Mouse (Mus musculus) gastrocnemius, postnatal 10 days (tissue): ENCODE data around the gene Zfp446. TPM values are rescaled to one million over a fixed set of nuclear protein-coding genes. Genes with fewer than 3 reads are reported as not detected.
"Not testable (repeated sequence)": the region's sequence is repeated elsewhere in the genome, so short reads cannot be mapped to it uniquely, and the experiment has no call there.

ENCODE experiments used
- DNase-seq: peaks from one replicate; pipeline ENCODE4 v3.0.0; 2021; ENCODE audit warnings: mixed read lengths
- long read RNA-seq, 2 experiments: library from polyadenylated mRNA; stranded (forward); transcript quantifications; one replicate each; pipeline ENCODE4 v2.0.0; 2021
- total RNA-seq, 2 experiments: library from RNA; stranded (reverse); gene quantifications; 2 replicates each; pipeline ENCODE4 v1.2.3; 2021

Zfp446 gene
- 1 to 10 TPM; 2.1 to 3.8 TPM for total RNA-seq
- long read RNA-seq, experiment 1, full-length matches to known transcripts, result 1 of 9 reads
- long read RNA-seq, experiment 1, partial matches to known transcripts, result 1 of 9 reads
- long read RNA-seq, experiment 1, other reads (novel, unspliced or antisense), result 7 of 9 reads
- long read RNA-seq, experiment 2, full-length matches to known transcripts, result 1 of 5 reads
- long read RNA-seq, experiment 2, partial matches to known transcripts, result 1 of 5 reads
- long read RNA-seq, experiment 2, other reads (novel, unspliced or antisense), result 3 of 5 reads

DNA sequence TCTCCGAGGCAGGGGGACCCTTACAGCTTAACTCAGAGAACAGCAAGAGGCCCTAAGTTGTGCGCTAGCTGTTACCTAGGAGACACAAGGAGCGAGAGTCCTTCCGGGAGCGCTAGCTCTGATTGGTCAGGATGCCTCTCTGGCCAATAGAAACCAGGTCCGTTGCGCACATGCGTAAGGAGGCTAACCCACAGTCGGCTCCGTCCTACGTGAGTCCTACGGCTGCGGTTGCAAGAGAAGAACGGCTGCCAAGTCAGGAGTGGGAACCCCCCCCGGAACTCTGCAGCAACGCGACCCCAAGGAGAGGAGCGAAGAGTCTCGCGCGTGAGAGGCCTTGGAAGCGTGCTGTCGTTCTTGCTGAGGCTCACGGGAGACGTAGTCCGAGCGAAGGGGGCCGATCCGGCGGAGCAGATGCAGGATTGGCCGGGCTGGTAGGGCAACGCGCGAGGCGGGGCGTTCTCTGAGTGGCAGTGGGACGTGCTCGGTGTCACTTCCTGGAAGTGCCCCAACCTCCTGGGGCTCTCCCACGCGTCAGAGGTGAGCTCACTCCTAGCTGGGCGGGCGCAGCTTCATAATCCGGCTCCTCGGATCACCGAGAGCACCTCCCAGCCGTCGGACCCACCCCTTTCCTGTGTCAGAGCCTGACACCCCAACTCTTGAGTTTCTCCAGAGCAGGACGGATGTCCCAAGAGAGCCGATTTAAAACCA, at the start of gene Zfp446:
Gene Zfp446, plus strand, starts transcription at position 167 of the 708 bp plus-strand sequence.
- DNase-seq, result peak; percentile 97

DNA sequence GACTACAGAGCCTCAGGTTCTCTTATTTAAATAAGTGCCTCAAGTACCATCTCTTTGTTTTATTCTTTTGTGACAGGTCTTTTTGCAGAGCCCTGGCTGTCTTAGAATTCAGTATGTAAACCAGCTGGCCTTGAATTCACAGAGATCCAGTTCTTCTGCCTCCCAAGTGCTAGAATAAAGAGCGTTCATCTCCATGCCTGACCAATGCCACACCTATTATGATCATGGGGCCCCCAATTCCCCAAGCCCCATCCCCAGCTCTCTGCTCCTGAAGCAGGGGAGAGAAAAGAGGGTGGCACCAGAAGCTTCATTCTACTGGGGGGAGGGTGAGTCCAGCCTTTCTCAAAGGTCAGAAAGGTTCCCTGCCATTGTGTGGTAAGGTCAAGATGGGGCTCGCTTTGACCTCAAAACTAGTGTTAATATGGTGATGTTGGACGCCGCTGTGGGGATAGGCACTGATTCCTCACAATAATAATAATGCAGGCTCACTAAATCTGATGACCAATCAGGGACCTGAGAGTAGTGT, 44.0 kb upstream of the Zfp446 start:
- no peak for DNase-seq

DNA sequence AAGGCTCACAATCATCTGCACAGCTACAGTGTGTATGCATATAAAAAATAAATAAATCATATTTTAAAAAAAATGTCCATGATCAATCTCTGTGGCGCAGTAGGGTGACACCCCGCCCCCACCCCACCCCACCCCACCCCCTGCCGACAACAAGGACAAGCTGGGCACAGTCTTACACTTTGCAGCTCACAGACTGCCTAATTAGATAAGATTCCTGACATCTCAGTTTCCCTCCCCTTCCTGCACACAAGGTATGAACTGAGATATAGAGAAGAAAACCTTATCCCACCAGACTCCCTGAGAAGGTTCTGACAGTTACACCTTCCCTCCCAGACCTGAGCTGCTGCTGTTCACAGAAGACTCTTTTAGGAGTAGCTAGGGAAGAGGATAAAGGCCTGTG, 42.8 kb upstream of the Zfp446 start:
- DNase-seq, result no peak

DNA sequence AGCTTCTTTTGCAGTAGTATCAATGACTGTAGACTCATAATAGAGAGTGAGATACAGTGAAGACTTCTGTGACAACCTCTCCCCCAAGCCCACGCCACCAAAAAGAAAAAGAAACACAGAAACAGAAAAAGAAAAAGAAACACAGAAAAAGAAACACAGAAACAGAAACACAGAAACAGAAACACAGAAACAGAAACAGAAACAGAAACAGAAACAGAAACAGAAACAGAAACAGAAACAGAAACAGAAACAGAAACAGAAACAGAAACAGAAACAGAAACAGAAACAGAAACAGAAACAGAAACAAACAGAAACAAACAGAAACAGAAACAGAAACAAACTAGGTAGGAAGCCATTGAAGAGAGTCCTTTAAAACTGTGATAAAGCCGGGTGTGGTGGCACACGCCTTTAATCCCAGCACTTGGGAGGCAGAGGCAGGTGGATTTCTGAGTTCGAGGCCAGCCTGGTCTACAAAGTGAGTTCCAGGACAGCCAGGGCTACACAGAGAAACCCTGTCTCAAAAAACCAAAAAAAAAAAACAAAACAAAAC, 40.3 kb upstream of the Zfp446 start:
- not testable (repeated sequence) for DNase-seq

DNA sequence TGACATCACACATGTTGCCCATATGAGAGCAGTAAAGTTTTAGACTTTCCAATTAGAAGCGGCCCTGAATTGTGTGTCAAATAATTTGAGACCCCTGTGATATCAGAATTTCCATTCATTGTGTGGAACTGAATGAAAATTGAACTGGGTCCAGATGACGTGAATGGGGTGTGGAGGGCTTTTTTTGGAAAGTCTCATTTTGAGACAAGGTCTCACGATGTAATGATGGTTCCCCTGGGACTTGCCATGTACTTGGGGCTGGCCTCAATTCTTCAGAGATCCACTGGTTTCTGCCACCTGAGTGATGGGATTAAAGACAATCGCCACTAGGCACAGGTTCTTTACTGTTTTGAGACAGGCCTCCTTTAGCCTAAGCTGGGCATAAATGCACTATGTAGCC, 37.0 kb upstream of the Zfp446 start:
- no peak for DNase-seq

DNA sequence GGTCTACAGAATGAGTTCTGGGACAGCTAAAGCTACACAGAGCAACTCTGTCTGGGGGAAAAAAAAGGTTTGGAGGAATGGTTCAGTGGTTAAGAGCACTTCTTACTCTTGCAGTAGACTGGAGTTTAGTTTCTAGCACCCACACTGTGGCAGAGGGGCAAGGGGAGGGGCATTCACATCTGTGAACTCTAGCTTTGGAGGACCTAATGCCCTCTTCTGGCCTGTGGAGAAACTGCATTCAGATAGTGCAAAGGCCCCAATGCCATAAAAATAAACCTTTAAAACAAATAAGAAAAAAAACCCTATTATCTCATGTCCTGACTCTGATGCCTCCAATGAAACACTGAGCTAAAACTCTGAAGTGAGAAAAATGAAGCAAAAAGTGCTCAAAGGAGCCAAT, 34.2 kb upstream of the Zfp446 start:
- DNase-seq, result no peak

DNA sequence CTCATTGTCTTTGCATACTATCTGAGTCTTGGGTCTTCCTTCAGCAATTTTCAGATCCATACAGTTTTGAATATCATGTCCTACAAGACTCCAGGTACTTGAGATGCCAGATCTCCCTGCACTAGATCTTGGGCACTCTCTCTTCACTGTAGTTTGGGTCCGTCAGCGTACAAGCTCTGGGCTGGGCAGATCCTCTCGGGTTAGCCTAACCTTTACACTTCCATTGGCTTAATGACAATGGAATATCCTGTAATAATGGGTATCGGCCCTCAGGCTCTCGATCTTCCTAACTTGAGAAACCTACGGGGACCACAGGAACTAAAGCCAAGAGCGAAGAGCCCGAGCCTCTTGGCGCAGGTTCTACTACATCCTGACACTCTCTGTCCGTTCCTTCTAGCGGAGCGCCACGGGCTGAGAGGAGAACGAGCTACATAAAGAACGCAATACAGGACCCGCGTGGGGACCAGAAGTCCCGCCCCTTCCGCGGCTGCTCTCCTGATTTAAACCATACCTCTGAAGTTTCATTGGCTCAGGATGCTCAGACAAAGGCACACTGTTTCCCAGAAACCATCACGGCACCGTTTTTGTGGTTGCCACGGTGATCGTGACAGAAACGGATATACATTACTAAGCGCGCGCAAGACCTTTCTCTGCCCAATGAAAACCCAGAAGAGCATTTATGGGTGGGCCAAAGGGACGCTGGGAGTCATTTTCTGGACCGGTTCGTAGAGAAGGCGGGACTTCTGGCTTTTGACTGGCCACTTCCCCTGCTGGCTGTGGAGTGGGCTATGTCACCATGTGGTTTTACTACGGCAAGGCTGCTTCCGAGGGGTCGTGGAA, 28.4 kb upstream of the Zfp446 start:
- DNase-seq, result peak; percentile 69

DNA sequence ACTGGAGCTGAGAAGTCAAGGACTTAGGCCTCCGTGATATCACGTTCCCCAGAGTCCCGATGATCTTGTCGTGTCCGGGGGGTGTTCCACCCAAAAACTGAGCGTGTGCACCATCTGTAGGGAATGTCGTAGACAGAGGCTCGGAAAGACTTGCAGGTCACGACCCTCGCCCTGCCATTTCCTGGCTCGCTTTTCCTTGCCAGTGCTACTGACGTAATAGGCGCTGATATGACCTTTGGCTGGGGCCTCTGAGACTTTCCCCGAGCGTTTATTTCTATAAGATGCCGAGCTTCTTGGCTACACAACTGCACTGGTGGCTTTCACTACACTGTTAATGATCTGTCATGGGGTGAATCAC, 27.8 kb upstream of the Zfp446 start:
- DNase-seq, result no peak

DNA sequence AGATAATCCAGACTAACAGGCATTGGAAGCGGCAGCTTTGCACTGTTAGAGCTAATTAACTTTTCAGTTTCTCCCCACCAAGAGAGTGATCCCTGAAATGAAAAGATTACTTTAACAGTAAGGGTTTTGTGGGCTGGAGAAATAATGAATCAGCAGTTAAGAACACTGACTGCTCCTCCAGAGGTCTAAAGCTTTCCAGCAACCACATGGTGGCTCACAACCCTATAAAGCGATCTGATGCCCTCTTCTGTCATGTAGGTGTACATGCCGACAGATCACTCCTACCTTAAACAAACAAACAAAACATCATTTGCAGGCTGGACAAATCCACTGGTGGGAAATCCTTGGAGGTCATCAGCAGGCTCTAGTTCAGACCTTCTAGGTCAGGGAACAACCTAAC, 22.8 kb upstream of the Zfp446 start:
- DNase-seq, result no peak

DNA sequence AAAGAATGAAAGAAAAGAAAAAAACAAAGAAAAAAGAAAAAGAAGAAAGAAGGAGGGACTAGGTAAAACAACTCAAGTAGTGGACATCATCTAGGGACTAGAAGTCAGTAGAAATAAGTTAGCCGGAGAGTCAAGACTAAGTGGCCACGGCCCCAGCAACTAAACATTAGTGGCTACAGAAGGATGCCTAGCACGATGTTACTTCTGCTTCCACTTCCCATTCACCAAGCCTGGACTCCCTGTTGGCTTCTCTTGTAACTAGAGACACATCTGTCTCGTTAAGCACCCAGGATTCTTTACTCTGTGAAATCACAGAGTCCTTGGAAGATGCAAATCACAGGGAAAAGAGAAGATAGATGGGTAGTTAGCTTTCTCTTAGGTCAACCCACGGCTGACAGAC, 20.1 kb upstream of the Zfp446 start:
- DNase-seq, result no peak

DNA sequence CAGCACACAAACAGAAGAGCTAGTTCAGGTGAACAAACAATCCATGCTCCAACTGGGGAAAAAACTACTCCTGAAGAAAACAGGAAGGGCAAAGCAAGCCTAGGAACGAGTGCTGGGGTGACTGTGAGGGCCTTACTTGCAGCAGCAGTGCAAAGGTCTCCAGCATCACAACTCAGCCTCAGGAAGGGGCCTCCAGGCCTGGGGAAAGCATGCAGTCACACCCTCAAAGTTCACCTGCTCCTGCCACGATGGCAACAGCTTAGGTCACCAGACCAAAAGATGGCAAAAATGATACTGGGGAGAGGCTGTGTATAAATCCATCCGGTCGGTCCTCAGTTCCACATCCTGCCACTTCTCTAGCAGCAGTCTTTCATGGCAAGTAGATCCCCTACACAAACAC, 18.7 kb upstream of the Zfp446 start:
- DNase-seq, result no peak

DNA sequence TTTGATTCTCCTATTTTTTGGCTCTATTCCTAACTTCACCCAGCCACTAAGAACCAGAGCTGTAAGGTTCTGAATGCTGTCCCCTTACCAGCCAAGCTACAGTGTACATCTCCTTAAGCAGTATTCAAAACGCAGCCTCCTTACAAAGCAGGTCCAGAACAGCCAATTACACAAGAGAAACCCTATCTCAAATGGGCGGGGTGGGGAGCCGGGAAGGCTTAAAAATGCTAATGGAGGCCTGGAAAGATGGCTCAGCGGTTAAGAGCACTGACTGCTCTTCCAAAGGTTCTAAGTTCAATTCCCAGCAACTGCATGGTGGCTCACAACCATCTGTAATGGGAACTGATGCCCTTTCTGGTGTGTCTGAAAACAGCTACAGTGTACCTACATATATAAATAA, 17.9 kb upstream of the Zfp446 start:
- no peak for DNase-seq

DNA sequence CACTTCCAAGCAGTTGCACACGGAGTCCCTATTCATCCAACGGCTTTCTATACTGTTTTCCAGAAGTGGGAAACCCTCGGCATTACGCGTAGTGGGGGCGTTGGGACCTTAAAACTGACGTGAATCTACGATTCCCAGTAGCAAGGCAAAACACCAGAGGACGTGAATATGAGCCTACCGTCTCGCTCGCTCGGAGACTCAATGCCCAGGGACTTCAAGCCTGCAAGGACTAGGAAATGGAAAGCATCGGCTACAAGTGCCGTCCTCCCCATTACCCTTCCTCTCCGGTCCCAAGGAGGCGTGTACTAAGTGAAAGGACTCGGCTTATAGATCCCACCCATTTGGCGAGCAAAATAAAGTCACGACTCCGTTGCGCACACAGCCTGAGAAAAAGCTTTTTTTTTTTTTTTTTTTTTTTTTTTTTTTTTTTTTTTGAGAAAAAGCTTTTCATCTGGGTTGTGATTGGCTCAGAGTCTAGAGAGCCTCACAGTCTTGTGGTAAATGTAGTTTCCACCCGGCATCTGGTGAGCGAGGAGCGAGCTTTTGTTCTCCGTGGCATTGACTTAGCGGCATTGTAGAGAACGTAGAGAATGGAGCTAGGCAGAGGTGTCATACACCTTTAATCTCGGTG, 16.0 kb upstream of the Zfp446 start:
- peak; percentile 19 for DNase-seq

DNA sequence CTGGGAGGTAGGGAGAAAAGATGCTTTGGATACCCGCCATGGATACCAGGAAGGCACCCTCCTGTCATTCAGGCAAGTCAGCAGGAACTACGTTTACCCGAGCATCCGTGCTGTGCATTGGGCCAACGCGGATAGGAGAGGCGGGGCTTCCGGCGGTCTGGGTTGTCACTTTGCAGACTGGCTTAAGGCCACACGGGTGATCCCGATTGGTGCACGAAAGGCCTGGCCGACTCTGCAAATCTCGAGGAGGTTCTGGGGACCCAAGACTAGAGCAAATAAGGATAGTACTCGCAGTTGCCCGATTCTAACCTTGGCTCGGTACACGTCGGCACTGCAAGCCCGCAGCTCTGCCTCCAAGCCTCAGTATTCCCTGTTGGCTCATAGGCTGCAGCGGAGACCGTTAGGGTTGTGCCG, 12.0 kb upstream of the Zfp446 start, which contains the start of gene Zfp324:
Gene Zfp324, plus strand, starts transcription at position 161 of the 414 bp plus-strand sequence.
- DNase-seq, result peak; percentile 82

DNA sequence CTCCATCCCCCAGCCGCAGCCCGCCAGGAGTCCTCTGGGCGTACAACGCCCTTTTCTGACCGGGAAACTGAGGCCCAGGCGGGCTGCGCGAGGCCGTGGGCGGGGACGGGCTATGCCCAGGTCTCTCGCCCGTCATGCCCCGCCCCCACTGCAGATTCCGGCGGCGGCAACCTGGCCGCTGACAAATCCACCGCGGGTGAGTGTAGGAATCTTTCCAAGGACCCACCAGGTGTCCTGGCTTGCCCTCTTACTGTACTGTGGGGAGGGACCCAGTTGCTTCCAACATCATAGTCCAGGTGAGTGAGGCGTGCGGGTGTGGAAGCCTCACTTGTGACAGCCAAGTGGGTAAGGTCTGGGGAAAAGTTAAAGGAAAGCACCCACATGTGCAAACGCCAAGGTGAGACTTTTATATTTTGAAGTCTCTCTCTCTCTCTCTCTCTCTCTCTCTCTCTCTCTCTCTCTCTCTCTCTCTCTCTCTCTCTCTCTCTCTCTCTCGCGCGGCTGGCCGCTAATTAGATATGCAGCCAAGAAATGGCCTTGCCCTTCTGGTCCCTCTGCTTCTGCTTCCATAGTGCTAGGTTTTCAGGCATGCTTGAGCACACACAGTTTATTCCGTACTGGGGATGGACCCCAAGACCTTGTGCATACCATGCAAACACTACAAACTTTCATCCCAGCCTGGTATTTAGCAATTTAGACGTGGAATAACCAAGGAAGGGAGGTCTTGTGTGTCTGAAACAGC, 11.4 kb upstream of the Zfp446 start:
- DNase-seq, result peak; percentile 53

DNA sequence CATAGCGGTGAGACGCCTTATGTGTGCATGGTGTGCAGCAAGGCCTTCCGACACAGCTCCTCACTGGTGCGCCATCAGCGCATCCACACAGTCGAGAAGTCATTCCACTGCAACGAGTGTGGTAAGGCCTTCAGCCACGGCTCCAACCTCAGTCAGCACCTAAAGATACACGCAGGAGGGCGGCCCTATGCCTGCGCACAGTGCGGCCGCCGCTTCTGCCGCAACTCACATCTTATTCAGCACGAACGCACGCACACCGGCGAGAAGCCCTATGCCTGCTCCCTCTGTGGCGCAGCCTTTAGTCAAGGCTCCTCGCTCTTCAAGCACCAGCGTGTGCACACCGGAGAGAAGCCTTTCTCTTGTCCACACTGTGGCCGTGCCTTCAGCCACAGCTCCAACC, 6.7 kb upstream of the Zfp446 start:
- DNase-seq, result no peak

DNA sequence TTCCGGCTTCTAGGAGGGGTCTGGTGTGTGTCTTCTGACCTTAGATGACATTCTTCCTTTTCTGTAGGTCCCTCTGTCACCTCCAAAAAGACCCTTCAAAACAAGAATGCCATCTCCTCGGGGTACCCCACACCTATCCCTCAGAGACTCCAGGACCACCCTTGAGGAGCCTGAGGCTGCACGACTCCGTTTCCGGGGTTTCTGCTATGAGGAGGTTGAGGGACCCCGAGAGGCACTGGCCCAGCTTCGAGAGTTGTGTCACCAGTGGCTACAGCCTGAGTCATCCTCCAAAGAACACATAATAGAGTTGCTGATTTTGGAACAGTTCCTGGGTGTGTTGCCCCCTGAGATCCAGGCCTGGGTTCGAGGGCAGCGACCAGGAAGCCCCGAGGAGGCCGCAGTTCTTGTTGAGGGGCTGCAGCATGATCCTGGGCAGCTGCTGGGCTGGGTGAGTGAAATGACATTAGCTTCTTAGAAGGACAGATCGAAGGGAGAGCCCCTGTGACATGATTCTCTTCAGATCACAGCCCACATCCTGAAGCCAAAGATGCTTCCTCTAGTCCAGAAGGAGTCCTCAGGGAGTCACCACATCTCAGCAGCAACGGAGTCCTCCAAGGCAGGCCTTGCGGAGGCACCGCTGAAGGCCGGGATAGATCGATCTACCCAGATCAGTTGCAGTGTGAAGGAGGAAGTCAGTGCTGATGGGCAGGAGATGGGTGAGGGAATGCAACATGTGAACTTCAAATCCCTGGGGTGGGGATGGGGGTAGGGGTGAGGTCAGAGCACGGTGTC, 1.5 kb downstream of the Zfp446 start:
- DNase-seq, result no peak

DNA sequence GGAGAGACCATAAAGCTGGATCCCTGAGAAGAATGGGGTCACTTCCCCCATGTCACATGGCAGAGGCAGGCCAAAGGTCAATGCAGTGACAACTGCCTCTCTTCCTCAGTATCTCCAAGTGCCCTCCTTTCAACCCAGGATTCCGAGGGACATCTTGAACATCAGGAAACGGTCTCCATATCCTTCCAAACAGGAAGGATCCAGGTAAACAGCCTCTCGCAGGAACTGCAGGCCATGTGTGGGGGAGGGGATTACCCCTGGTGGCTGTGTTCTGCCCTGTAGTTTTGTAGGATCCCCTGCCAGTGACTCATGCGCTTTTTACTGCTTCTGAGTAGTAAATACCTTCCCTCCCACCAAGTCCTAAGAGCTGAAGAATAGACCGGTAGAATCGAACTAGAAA, 2.1 kb downstream of the Zfp446 start:
- DNase-seq, result no peak

DNA sequence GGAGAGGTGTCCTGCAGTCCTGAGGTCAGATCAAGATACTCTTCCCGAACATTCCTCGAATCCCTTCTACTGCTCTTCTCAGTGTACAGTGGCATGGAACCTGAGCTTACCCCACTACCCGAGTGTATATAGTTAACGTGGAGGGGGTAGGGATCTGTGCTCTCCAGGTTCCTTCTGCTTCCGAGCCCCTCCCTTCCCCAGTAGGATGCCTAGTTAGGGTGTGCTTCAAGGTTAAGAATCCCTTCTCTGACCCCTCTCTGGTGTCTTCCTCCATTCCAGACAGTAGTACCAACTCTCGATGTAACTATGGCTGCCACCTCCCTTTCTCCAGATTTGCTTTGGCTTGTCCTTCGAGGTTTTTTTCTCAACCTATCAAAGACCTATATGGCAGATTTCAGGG, 2.6 kb downstream of the Zfp446 start:
- no peak for DNase-seq

DNA sequence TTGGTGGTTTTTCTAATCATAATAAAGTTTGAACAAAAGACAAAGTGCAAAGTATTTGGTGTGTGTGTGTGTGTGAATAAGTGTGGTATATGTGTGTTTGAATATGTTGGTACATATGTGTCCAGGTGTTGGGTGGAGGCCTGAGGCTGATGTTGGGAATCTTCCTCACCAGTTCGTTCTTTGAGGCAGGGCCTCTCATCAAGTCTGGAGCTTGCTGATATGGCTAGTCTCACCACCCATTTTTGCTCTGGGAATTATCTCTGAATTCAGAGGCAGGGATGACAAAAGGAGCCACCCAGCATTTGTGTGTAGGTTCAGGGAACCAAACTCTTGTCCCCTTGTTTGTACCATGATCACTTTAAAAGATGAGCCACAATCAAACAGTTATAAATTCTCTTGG, 8.1 kb downstream of the Zfp446 start:
- no peak for DNase-seq

DNA sequence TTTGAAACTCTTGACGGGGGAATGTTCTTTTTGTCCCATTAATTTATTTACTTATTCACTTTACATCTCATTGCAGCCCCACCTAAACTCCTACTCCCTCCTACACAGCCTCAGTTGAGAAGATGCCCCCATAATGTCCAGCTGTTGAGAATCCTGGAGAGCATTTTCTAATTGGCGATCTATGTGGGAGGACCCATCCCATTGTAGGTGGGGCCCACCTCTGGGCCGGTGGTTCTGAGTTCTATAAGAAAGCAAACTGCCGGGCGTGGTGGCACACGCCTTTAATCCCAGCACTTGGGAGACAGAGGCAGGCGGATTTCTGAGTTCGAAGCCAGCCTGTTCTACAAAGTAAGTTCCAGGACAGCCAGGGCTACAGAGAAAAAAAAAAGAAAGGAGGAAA, 9.3 kb downstream of the Zfp446 start:
- DNase-seq, result no peak
